Mouse (Mus musculus): ENCODE results near the gene Rhobtb1. TPM values are rescaled to one million over a fixed set of nuclear protein-coding genes. Genes with fewer than 3 reads are reported as not detected.

Rhobtb1 gene
- polyA plus RNA-seq, 1 experiment: 7.5 TPM

DNA sequence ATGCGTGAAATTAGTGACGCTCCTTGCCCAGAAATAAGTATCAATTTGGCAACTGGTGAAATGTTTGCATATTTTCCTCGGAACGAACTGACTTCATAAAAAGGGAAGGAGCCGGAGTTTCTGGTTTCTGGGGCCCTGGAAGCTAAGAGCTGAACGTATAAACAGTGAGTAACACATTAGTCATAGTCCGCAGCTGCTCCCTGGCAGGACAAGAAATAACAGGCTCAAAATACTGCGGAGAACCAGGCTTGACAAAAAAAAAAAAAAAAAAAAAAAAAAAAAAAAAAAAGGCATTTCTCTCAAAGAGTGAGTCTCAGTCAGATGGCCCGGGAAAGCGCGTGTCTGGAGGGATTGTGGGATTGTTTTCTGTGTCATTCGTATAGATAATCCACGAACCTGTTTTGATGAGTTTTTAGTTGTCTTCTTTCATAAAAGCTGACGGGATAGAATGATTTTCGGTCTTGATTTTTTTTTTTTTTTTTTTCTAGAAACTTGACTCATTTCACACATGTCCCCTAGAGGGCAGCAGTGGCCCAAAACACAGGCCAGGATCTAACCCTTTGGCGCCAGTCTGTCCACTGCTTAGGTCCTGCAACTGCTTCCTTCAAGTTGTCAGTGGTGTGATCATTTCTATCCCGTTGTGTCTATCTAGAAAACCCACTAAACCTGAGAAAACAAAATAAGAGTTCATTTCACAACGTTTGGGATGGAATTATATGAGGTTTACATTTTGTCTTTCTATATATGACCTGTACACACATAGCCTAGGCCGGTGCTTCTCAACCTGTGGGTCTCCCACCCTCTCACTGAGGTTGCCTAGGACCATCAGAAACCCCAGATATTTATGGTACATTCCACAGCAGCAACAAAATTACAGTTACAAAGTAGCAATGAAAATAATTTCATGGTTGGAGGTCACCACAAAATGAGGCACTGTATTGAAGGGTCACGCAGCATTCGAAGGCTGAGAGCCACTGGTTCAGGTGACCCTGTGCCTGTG, 35.0 kb downstream of the Rhobtb1 start:
- Histone ChIP-seq H3K4me3 (peak overlapping the region; percentile 0), H3K36me3 (ENCODE audit: control insufficient read depth, insufficient read depth) (no peaks in the 10 kb centered on the region), H3K27me3 (ENCODE audit: control insufficient read depth, insufficient read depth, insufficient read length) (no peaks in the 10 kb centered on the region), H3K4me2 (ENCODE audit: low read depth) (peak overlapping the region; percentile 88), H3ac (ENCODE audit: control insufficient read depth, insufficient read length) (no peak overlapping the region), H3K79me2 (ENCODE audit: control insufficient read depth, insufficient read depth) (no peaks in the 10 kb centered on the region)
- TF ChIP-seq CEBPB (IDR thresholded peaks at IDR 0.05; ENCODE audit: insufficient read depth, poor library complexity, severe bottlenecking): 0 out of 2 replicates have a peak, but pooled peaks have one; percentile 32
- TF ChIP-seq E2F4 (IDR thresholded peaks at IDR 0.05; ENCODE audit: insufficient read depth): no peak
- peak; percentile 63 to 82 (median 81) for TF ChIP-seq MYOD1 (IDR thresholded peaks at IDR 0.05; ENCODE audit: control insufficient read depth in 1 of 3, insufficient read length in 2 of 3, low read depth in 2 of 3)
- peak in 1 of 3 experiments; percentile 89 for TF ChIP-seq MYOG (IDR thresholded peaks at IDR 0.05; ENCODE audit: control insufficient read depth in 1 of 3, insufficient read depth in 1 of 3, insufficient read length in 2 of 3, low read depth in 2 of 3)
- no peak for TF ChIP-seq MAX (IDR thresholded peaks at IDR 0.05; ENCODE audit: low read depth)
- TF ChIP-seq TCF12 (IDR thresholded peaks at IDR 0.05; ENCODE audit: insufficient read depth, poor library complexity, severe bottlenecking): peak; percentile 79
- no peak for TF ChIP-seq SRF (IDR thresholded peaks at IDR 0.05; ENCODE audit: control insufficient read depth, insufficient read length, low read depth)

GRCm38 (mm10) chr10:69187773-69188443, 36.7 kb downstream of the Rhobtb1 start:
- no peaks in the 10 kb centered on the region for H3K27me3 ChIP-seq (ENCODE audit: control insufficient read depth, insufficient read depth, insufficient read length)
- no peaks in the 10 kb centered on the region for H3K79me2 ChIP-seq (ENCODE audit: control insufficient read depth, insufficient read depth)
- H3K36me3 ChIP-seq (ENCODE audit: control insufficient read depth, insufficient read depth): no peaks in the 10 kb centered on the region
- no peak overlapping the region for H3K4me3 ChIP-seq
- peak; percentile 87 for TF ChIP-seq TCF12 (IDR thresholded peaks at IDR 0.05; ENCODE audit: insufficient read depth, poor library complexity, severe bottlenecking)
- no peak for TF ChIP-seq REST (IDR thresholded peaks at IDR 0.05; ENCODE audit: insufficient read depth, insufficient read length)
- peak; percentile 40 to 92 (median 86) for TF ChIP-seq MYOG (IDR thresholded peaks at IDR 0.05; ENCODE audit: control insufficient read depth in 1 of 3, insufficient read depth in 1 of 3, insufficient read length in 2 of 3, low read depth in 2 of 3)
- no peak for TF ChIP-seq E2F4 (IDR thresholded peaks at IDR 0.05; ENCODE audit: insufficient read depth)
- no peak for TF ChIP-seq SRF (IDR thresholded peaks at IDR 0.05; ENCODE audit: control insufficient read depth, insufficient read length, low read depth)
- TF ChIP-seq CEBPB (IDR thresholded peaks at IDR 0.05; ENCODE audit: insufficient read depth, poor library complexity, severe bottlenecking): 0 out of 2 replicates have a peak, but pooled peaks have one; percentile 2
- TF ChIP-seq TCF3 (IDR thresholded peaks at IDR 0.05; ENCODE audit: insufficient read length, low read depth): peak; percentile 80
- TF ChIP-seq MAX (IDR thresholded peaks at IDR 0.05; ENCODE audit: low read depth): no peak
- no peak for TF ChIP-seq POLR2AphosphoS2 (IDR thresholded peaks at IDR 0.05; ENCODE audit: insufficient read length, low read depth)
- TF ChIP-seq USF1 (IDR thresholded peaks at IDR 0.05; ENCODE audit: low read depth): no peak
- no peak for TF ChIP-seq POLR2A (IDR thresholded peaks at IDR 0.05; ENCODE audit: insufficient read length, low read depth)
- peak; percentile 50 to 97 (median 96) for TF ChIP-seq MYOD1 (IDR thresholded peaks at IDR 0.05; ENCODE audit: control insufficient read depth in 1 of 3, insufficient read length in 2 of 3, low read depth in 2 of 3)
- H3K4me2 ChIP-seq (ENCODE audit: low read depth): peak overlapping the region; percentile 61
- H3ac ChIP-seq (ENCODE audit: control insufficient read depth, insufficient read length): no peak overlapping the region

- no peaks in the 10 kb centered on the region for H3K27me3 ChIP-seq (ENCODE audit: control insufficient read depth, insufficient read depth, insufficient read length)
- no peak overlapping the region for H3K4me2 ChIP-seq (ENCODE audit: low read depth)
- no peaks in the 10 kb centered on the region for H3K36me3 ChIP-seq (ENCODE audit: control insufficient read depth, insufficient read depth)
- H3ac ChIP-seq (ENCODE audit: control insufficient read depth, insufficient read length): no peak overlapping the region
- TF ChIP-seq REST (IDR thresholded peaks at IDR 0.05; ENCODE audit: insufficient read depth, insufficient read length) (no peak), MAX (IDR thresholded peaks at IDR 0.05; ENCODE audit: low read depth) (no peak), CEBPB (IDR thresholded peaks at IDR 0.05; ENCODE audit: insufficient read depth, poor library complexity, severe bottlenecking) (no peak), POLR2AphosphoS2 (IDR thresholded peaks at IDR 0.05; ENCODE audit: insufficient read length, low read depth) (no peak), MYOG (IDR thresholded peaks at IDR 0.05; ENCODE audit: control insufficient read depth in 1 of 3, insufficient read depth in 1 of 3, insufficient read length in 2 of 3, low read depth in 2 of 3) (no peak), USF1 (IDR thresholded peaks at IDR 0.05; ENCODE audit: low read depth) (no peak), TCF12 (IDR thresholded peaks at IDR 0.05; ENCODE audit: insufficient read depth, poor library complexity, severe bottlenecking) (no peak), TCF3 (IDR thresholded peaks at IDR 0.05; ENCODE audit: insufficient read length, low read depth) (no peak), POLR2A (IDR thresholded peaks at IDR 0.05; ENCODE audit: insufficient read length, low read depth) (no peak), SRF (IDR thresholded peaks at IDR 0.05; ENCODE audit: control insufficient read depth, insufficient read length, low read depth) (no peak), E2F4 (IDR thresholded peaks at IDR 0.05; ENCODE audit: insufficient read depth) (no peak), MYOD1 (IDR thresholded peaks at IDR 0.05; ENCODE audit: control insufficient read depth in 1 of 3, insufficient read length in 2 of 3, low read depth in 2 of 3) (no peak)
- H3K4me3 ChIP-seq: no peak overlapping the region
- no peaks in the 10 kb centered on the region for H3K79me2 ChIP-seq (ENCODE audit: control insufficient read depth, insufficient read depth)
These were observed 39.4 kb downstream of the Rhobtb1 start for GRCm38 (mm10) chr10:69190434-69191160.

DNA sequence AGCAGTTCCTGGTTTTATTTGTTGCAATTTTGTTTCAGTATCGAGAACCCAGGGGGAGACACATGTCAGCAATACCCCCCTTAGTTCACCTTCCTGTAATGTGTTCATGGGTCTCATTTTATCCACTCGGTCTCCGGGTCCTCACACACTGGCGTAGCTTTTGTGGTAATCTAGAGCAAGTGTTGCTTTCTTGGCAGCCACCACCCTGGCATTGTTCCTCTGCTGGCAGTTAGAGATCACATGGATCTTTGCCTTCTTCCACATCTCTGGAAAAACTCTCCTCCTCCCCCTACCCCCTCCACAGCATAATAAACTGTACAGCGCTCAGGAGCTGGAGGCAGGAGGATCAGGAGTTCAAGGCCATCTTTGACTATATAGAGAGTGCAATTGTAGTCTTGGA, 41.0 kb downstream of the Rhobtb1 start:
- H3ac ChIP-seq (ENCODE audit: control insufficient read depth, insufficient read length): no peak overlapping the region
- H3K36me3 ChIP-seq (ENCODE audit: control insufficient read depth, insufficient read depth): no peaks in the 10 kb centered on the region
- H3K4me3 ChIP-seq: no peak overlapping the region
- no peaks in the 10 kb centered on the region for H3K27me3 ChIP-seq (ENCODE audit: control insufficient read depth, insufficient read depth, insufficient read length)
- no peaks in the 10 kb centered on the region for H3K79me2 ChIP-seq (ENCODE audit: control insufficient read depth, insufficient read depth)
- H3K4me2 ChIP-seq (ENCODE audit: low read depth): no peak overlapping the region
- TF ChIP-seq POLR2A (IDR thresholded peaks at IDR 0.05; ENCODE audit: insufficient read length, low read depth): no peak
- TF ChIP-seq CEBPB (IDR thresholded peaks at IDR 0.05; ENCODE audit: insufficient read depth, poor library complexity, severe bottlenecking): no peak
- TF ChIP-seq USF1 (IDR thresholded peaks at IDR 0.05; ENCODE audit: low read depth): no peak
- no peak for TF ChIP-seq REST (IDR thresholded peaks at IDR 0.05; ENCODE audit: insufficient read depth, insufficient read length)
- TF ChIP-seq SRF (IDR thresholded peaks at IDR 0.05; ENCODE audit: control insufficient read depth, insufficient read length, low read depth): no peak
- TF ChIP-seq POLR2AphosphoS2 (IDR thresholded peaks at IDR 0.05; ENCODE audit: insufficient read length, low read depth): no peak
- TF ChIP-seq E2F4 (IDR thresholded peaks at IDR 0.05; ENCODE audit: insufficient read depth): no peak
- TF ChIP-seq TCF12 (IDR thresholded peaks at IDR 0.05; ENCODE audit: insufficient read depth, poor library complexity, severe bottlenecking): no peak
- no peak for TF ChIP-seq MAX (IDR thresholded peaks at IDR 0.05; ENCODE audit: low read depth)
- no peak for TF ChIP-seq TCF3 (IDR thresholded peaks at IDR 0.05; ENCODE audit: insufficient read length, low read depth)
- TF ChIP-seq MYOD1 (IDR thresholded peaks at IDR 0.05; ENCODE audit: control insufficient read depth in 1 of 3, insufficient read length in 2 of 3, low read depth in 2 of 3): no peak
- TF ChIP-seq MYOG (IDR thresholded peaks at IDR 0.05; ENCODE audit: control insufficient read depth in 1 of 3, insufficient read depth in 1 of 3, insufficient read length in 2 of 3, low read depth in 2 of 3): no peak
